Mouse (Mus musculus) ES-E14 (cell line): ENCODE data around the gene Vps26c.

Experiments used
- HCFC1 ChIP-seq: IDR thresholded peaks from 2 replicates; pipeline ENCODE4 v1.6.1; 2012; ENCODE audit warnings: low read length, inconsistent platforms, borderline replicate concordance; ENCODE audit not compliant: insufficient read depth
- MAFK ChIP-seq: IDR thresholded peaks from 2 replicates; pipeline ENCODE4 v1.6.1; 2014; ENCODE audit warnings: mild to moderate bottlenecking, low read depth, low read length, inconsistent platforms; ENCODE audit not compliant: insufficient read depth
- ZC3H11A ChIP-seq: IDR thresholded peaks from 2 replicates; pipeline ENCODE4 v1.6.1; 2012; ENCODE audit warnings: low read depth, mild to moderate bottlenecking, inconsistent platforms, low read length, borderline replicate concordance
- ZNF384 ChIP-seq: IDR thresholded peaks from 2 replicates; pipeline ENCODE4 v1.6.1; 2012; ENCODE audit warnings: low read depth, low read length, inconsistent platforms

DNA sequence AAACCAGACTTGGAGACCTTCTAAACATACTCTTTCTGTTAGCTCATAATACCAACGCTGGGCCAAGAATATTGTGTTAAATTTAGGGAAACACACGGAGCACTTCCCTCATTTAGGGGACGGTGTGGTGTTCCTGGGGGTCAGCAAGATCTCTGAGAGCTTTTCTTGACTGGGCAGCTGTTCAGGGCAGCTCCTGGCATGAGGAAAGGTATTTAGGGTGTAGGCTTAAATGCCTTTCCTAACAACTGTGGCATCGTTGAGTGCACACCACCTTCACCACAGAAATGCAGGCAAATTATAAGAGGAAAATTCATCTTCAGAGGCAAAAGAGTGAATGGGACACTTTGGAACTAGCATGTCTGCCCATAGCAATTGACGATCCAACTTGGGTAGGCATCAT, 9.1 kb upstream of the Vps26c start:
- TF ChIP-seq ZC3H11A, result no peak
- no peak for TF ChIP-seq HCFC1
- TF ChIP-seq ZNF384, result no peak
- TF ChIP-seq MAFK, result no peak
